Mouse (Mus musculus) kidney, postnatal 36 days (tissue): Measurements from ENCODE around the gene Olfr1.

Source experiments
- DNase-seq, 2 experiments: peaks; one replicate each; pipeline ENCODE4 v3.0.0; 2021 to 2022; ENCODE audit warnings: mixed read lengths in 2 of 2

Olfr1 gene

GRCm38 (mm10) chr11:73399514-73399913, at the start of gene Olfr1:
Gene Olfr1 (minus strand): TSS chr11:73399614.
- no peak for DNase-seq

- DNase-seq = no peak
These were observed 29.0 kb upstream of the Olfr1 start, which contains the start of gene Olfr378 for GRCm38 (mm10) chr11:73428377-73428776. Gene Olfr378 (minus strand): TSS chr11:73428477.

GRCm38 (mm10) chr11:73395374-73395773, 4.0 kb downstream of the Olfr1 start:
- DNase-seq = peak in 1 of 2 experiments; percentile 11

- no peak for DNase-seq
These were observed 28.5 kb downstream of the Olfr1 start, which contains the start of gene Olfr376 for GRCm38 (mm10) chr11:73370946-73371345. Gene Olfr376 (plus strand): TSS chr11:73371246.

GRCm38 (mm10) chr11:73350483-73350882, 48.9 kb downstream of the Olfr1 start, which contains the start of gene Olfr20:
Gene Olfr20 (plus strand): TSS chr11:73350783.
- no peak for DNase-seq
